Mouse (Mus musculus) heart, embryonic 16.5 days (tissue): ENCODE data around the gene Hck. TPM values are rescaled to one million over a fixed set of nuclear protein-coding genes. Genes with fewer than 3 reads are reported as not detected.

Source experiments
- ATAC-seq: fragments of 200-750 bp; cut with Nextera tagmentation; replicated peaks from 2 replicates; pipeline ENCODE4 v1.8.0; 2017; ENCODE audit warnings: moderate number of reproducible peaks; ENCODE audit not compliant: insufficient read depth, low FRiP score; ENCODE audit errors: extremely low read depth
- H3K27ac ChIP-seq: fragments of 300-500 bp; sonication (generic); 2 replicates; pipeline ENCODE4 v1.5.1; 2014; ENCODE audit warnings: mild to moderate bottlenecking, low read length, control low read depth, moderate library complexity
- H3K27me3 ChIP-seq: fragments of 300-500 bp; sonication (generic); 2 replicates; pipeline ENCODE4 v1.6.1; 2014; ENCODE audit warnings: low read length, mixed read lengths; ENCODE audit not compliant: control insufficient read depth, insufficient read depth
- H3K36me3 ChIP-seq: fragments of 300-500 bp; sonication (generic); 2 replicates; pipeline ENCODE4 v1.6.1; 2014; ENCODE audit not compliant: control insufficient read depth, insufficient read depth
- H3K4me1 ChIP-seq: fragments of 300-500 bp; sonication (generic); 2 replicates; pipeline ENCODE4 v1.6.1; 2014; ENCODE audit warnings: low read length, mixed read lengths; ENCODE audit not compliant: control insufficient read depth, insufficient read depth
- H3K4me2 ChIP-seq: fragments of 300-500 bp; sonication (generic); 2 replicates; pipeline ENCODE4 v1.6.1; 2014; ENCODE audit warnings: low read depth, mild to moderate bottlenecking, control low read depth, low read length
- H3K4me3 ChIP-seq: fragments of 300-500 bp; sonication (generic); 2 replicates; pipeline ENCODE4 v1.5.1; 2014; ENCODE audit warnings: mild to moderate bottlenecking, control low read depth, low read length
- H3K9ac ChIP-seq: fragments of 300-500 bp; sonication (generic); 2 replicates; pipeline ENCODE4 v1.6.1; 2014; ENCODE audit warnings: low read length, control low read depth
- H3K9me3 ChIP-seq: fragments of 300-500 bp; sonication (generic); replicated peaks from 2 replicates; pipeline ENCODE4 v1.6.1; 2016; ENCODE audit warnings: low read length; ENCODE audit not compliant: control insufficient read depth
- WGBS: fragments of 180-500 bp; shearing (Covaris S2); extraction: QIAGEN DNeasy Blood & Tissue Kit; methylation state at CpG from one replicate; pipeline ENCODE4 v1.1.7; 2014; 5-methylcytosine and 5-hydroxymethylcytosine counted together
- polyA plus RNA-seq: library from polyadenylated mRNA; unstranded; fragments of >200 nt; fragmentation: Nextera tagmentation; extraction: Ambion mirVana; gene quantifications from 2 replicates; pipeline ENCODE4 v1.2.1, GENCODE M21; 2015

Hck gene
- polyA plus RNA-seq, 1 experiment from 2014 or later = 3.1 TPM

DNA sequence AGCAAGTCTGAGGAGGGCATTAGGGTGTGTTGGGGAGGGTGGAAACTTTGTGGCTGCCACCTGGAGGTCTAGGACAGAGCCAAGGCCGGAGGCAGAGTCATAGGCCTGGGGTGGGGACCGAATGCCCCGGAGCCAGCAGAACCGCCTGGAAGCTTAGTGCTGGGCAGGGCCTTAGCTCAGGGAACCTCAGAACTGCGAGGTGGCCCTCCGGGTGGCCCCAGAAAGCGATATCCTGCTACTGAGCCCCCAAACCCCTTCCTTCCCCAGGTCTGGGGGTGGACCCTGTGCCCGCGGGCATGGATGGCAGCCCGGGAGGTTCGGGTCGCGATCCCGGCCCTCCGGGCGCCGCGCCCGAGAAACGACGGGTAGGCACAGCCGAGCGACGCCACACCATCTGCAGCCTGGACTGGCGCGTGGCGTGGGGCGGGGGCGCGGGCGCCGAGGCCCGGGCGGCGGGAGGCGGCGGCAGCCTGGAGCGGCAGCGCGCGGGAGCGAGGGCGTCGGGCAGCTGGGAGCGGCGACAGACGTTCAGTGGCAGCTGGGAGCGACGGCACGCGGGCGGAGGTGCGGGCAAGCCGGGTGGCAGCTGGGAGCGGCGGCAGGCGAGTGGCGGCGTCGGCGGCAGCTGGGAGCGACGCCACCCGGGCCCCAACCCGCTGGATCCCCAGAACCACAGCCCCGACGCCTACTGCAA is 36.6 kb upstream of the Hck start:
- Histone ChIP-seq H3K4me3 (peak overlapping the region; percentile 39), H3K9me3 (no peaks in the 10 kb centered on the region), H3K4me1 (peaks cover 3% of the 10 kb centered on the region; the same call in 1 of the 2 replicates), H3K27ac (no peak overlapping the region), H3K4me2 (peak overlapping the region; percentile 59), H3K27me3 (peaks cover 55% of the 10 kb centered on the region), H3K36me3 (no peaks in the 10 kb centered on the region), H3K9ac (peak overlapping the region; percentile 46; the same call in 1 of the 2 replicates)
- no peak for ATAC-seq
- WGBS = 16% methylated on average over 56 of the region's 67 CpGs

DNA sequence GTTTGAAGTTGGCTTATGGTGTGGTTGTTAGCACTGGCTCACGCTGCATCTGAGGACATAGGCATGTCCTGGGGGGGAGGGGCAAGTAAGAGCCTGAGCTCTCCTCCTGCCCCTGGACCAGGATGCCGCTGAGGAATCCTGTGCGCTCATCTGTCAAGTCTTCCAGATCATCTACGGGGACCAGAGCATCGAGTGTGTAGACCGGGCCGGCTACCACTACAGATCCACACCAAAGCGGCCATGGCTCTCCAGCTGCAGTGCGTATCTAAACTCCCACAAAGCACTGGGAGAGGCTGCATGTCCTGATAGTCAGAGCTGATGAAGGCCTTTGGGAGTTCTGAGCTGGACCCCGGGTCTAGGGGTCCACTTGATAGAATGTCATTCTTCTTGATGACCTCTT is 33.6 kb upstream of the Hck start:
- peaks cover 3% of the 10 kb centered on the region; the same call in 1 of the 2 replicates for H3K4me1 ChIP-seq
- WGBS = 83% methylated on average over 10 of the region's 10 CpGs
- H3K27me3 ChIP-seq = peaks cover 40% of the 10 kb centered on the region
- H3K4me3 ChIP-seq = no peak overlapping the region
- H3K4me2 ChIP-seq = no peak overlapping the region
- no peaks in the 10 kb centered on the region for H3K36me3 ChIP-seq
- H3K9me3 ChIP-seq = no peaks in the 10 kb centered on the region
- no peak for ATAC-seq
- no peak overlapping the region for H3K27ac ChIP-seq
- no peak overlapping the region for H3K9ac ChIP-seq

DNA sequence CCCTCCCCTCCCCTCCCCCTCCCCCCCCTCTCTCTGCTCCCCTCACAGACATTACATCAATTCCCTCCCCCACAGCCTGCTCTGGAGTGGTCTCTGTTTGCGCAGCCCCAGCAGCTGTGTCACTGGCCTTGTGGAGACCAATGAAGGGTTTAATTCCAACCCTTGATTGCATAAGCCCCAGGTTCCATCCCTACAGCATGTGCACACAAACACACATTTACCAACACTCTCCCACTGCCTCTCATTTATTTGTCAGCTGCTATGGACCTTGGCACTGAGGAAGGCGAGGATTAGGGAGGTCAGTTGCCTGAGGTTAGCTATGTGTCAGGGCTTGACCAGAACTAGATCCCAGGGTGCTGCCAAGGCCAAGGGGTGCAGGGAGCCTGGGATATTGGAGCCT is 32.3 kb upstream of the Hck start:
- no peak overlapping the region for H3K4me3 ChIP-seq
- WGBS = 62% methylated on average over 2 of the region's 2 CpGs
- H3K27ac ChIP-seq = no peak overlapping the region
- H3K9me3 ChIP-seq = no peaks in the 10 kb centered on the region
- H3K9ac ChIP-seq = no peak overlapping the region
- no peak overlapping the region for H3K4me2 ChIP-seq
- no peak for ATAC-seq
- H3K36me3 ChIP-seq = no peaks in the 10 kb centered on the region
- peaks cover 3% of the 10 kb centered on the region; the same call in 1 of the 2 replicates for H3K4me1 ChIP-seq
- H3K27me3 ChIP-seq = peaks cover 27% of the 10 kb centered on the region

DNA sequence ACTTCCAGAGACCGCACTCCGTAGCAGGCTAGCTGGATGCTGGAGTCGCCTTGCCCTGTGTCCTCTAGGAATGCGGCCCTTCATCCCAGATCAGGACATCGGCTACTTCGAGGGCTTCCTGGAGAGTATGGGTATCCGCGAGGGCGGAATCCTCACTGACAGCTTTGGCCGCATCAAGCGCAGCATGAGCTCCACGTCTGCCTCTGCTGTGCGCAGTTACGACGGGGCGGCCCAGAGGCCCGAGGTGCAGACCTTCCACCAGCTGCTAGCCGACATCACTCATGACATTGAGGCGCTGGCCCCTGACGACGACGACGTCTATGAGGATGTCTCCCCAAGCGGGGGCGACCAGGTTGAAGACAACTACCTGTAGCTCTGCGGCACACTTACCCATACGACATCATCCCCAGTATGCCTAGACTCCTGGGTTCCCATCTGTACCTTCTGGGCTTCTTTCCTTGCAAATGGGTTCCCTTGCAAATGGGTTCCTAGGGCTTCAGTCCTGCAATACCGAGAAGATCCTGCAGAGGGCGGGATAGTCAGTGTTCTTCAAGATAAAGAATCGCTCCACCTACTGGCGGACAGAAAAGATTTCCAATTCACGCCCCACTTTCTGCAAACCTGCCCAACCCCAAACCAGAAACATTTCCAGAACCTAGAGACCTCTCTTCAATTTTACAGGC is 27.3 kb upstream of the Hck start:
- no peaks in the 10 kb centered on the region for H3K9me3 ChIP-seq
- no peaks in the 10 kb centered on the region for H3K36me3 ChIP-seq
- 34% methylated on average over 32 of the region's 32 CpGs for WGBS
- no peak overlapping the region for H3K4me3 ChIP-seq
- ATAC-seq = no peak
- H3K9ac ChIP-seq = no peak overlapping the region
- no peaks in the 10 kb centered on the region for H3K27me3 ChIP-seq
- no peak overlapping the region for H3K4me2 ChIP-seq
- no peak overlapping the region for H3K27ac ChIP-seq
- no peaks in the 10 kb centered on the region for H3K4me1 ChIP-seq

DNA sequence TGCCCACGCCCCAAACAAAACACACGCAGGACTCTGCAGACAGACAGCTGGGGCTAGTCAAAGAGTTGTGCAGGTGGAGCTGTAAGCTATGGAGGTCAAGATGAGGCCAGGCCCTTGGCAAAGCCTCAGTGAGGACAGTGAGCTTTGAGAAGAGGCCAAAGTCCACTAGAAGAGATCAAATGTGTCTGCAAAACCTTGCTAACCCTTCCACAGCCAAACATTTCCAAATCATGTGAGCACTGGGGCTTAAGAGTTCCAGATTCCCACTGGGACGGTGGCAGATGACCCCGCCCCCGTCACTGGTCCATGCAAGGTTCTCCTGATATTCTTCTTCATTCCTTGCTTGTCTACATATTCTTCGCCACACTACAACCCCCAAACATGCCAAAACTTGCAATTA is 26.4 kb upstream of the Hck start:
- no peaks in the 10 kb centered on the region for H3K36me3 ChIP-seq
- no peak overlapping the region for H3K27ac ChIP-seq
- H3K4me2 ChIP-seq = no peak overlapping the region
- no peak overlapping the region for H3K4me3 ChIP-seq
- 72% methylated on average over 6 of the region's 6 CpGs for WGBS
- no peak overlapping the region for H3K9ac ChIP-seq
- H3K4me1 ChIP-seq = no peaks in the 10 kb centered on the region
- ATAC-seq = no peak
- H3K9me3 ChIP-seq = no peaks in the 10 kb centered on the region
- no peaks in the 10 kb centered on the region for H3K27me3 ChIP-seq

DNA sequence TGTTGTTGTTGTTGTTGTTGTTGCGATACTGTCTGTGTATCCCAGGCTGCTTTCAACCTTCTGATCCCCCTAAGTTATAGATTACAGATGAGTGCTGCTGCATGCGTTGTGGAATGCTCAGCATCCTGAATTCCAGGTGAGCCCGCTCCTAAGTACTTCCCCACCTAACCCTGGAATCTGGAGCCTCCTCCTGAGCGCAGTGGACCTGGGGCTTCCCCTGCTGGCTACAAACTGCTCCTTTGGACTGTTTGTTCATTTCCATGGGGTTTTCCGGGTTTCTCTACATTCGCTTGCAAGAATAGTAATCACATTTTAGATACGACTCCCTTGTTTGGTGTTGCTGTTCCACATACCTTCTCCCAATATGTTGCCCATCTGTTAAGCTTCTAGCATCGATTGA is 25.0 kb upstream of the Hck start:
- no peaks in the 10 kb centered on the region for H3K9me3 ChIP-seq
- H3K27me3 ChIP-seq = no peaks in the 10 kb centered on the region
- no peaks in the 10 kb centered on the region for H3K4me1 ChIP-seq
- no peak overlapping the region for H3K4me3 ChIP-seq
- no peak overlapping the region for H3K9ac ChIP-seq
- H3K4me2 ChIP-seq = no peak overlapping the region
- WGBS = 73% methylated on average over 8 of the region's 8 CpGs
- ATAC-seq = no peak
- no peak overlapping the region for H3K27ac ChIP-seq
- H3K36me3 ChIP-seq = no peaks in the 10 kb centered on the region

DNA sequence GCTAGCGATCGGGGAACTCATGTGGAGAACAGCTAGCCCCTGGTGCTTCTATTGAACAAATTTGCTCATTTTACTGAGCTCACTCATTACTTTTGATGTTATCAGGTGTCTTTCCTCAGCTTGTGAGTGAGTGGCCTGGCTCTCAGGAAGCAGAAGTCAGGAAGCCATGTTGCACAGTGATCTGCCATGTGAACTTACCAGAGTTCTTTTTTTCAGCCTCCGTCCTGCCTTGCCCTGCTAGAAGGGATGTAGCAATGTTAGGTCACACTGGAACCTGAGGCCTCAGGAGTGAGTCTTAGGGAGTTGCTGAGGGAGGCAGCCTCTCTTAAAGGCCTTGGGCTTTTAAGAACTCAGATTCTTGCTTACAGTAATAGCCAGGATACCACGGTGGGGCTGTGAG is 24.4 kb upstream of the Hck start:
- 71% methylated on average over 4 of the region's 4 CpGs for WGBS

DNA sequence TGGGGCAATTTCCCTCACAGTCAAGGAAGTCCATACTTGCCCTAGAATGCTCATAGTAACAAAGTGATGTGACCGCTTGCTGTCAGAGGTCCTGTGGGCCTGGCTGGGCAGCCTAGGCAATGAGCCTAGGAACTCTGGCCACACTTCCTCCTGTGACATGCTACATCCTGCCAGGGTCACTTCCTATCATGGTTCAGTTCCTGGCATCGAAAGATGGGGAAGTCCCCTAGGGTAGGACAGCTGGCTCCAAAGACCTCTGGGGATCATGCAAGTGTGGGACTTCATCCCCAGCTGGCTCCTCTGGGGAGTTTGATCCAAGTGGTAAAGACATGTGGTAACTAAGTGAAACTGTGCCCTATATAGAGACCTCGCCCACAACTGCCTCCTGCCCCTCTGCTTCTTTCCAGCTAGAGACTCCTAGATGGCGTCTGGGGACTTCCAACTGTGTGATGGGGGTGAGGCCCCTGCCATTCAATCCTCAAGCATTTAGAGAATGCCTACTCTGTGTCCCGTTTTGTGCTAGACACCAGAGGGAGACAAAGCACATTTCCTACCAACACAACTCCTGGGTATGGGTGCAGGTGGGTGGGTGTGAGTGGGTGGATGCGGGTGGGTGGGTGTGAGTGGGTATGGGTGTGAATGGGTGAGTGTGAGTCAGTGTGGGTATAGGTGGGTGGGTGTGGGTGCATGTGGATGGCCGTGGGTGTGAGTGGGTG is 23.8 kb upstream of the Hck start:
- Histone ChIP-seq H3K4me1 (no peaks in the 10 kb centered on the region), H3K4me3 (no peak overlapping the region), H3K27me3 (no peaks in the 10 kb centered on the region), H3K4me2 (no peak overlapping the region), H3K9me3 (no peaks in the 10 kb centered on the region), H3K36me3 (no peaks in the 10 kb centered on the region), H3K27ac (no peak overlapping the region), H3K9ac (no peak overlapping the region)
- WGBS = 52% methylated on average over 7 of the region's 7 CpGs
- no peak for ATAC-seq

More for the DNA sequence above, 24.4 kb upstream of the Hck start:
- no peak overlapping the region for H3K27ac ChIP-seq
- no peaks in the 10 kb centered on the region for H3K27me3 ChIP-seq
- no peak overlapping the region for H3K9ac ChIP-seq
- no peak for ATAC-seq
- H3K36me3 ChIP-seq = no peaks in the 10 kb centered on the region
- H3K4me1 ChIP-seq = no peaks in the 10 kb centered on the region
- H3K4me3 ChIP-seq = no peak overlapping the region
- no peaks in the 10 kb centered on the region for H3K9me3 ChIP-seq
- H3K4me2 ChIP-seq = no peak overlapping the region

DNA sequence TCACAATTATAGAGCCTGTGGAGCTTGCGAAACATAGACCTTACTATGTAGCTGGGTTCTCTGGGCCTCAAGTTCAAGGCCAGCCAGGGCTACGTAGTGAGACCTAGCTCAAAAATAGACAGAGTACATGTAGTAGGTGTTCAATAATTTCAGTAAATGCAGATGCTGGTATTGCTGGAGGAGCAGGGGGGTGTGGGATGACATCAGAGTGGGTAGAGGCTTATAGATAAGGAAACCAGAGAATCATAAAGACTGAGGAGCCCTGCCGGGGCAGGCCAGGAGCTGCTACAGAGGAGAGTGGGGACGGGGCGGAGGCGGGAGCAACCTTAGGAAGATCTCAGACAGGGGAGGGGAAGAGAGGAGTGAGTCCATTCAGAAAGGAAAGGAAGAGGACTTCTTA is 22.7 kb upstream of the Hck start:
- Histone ChIP-seq H3K36me3 (no peaks in the 10 kb centered on the region), H3K4me2 (no peak overlapping the region), H3K4me3 (no peak overlapping the region), H3K9ac (no peak overlapping the region), H3K4me1 (no peaks in the 10 kb centered on the region), H3K27ac (no peak overlapping the region), H3K27me3 (no peaks in the 10 kb centered on the region), H3K9me3 (no peaks in the 10 kb centered on the region)
- ATAC-seq = no peak
- 77% methylated on average over 6 of the region's 6 CpGs for WGBS
